Mouse (Mus musculus) midbrain, embryonic 11.5 days (tissue): ENCODE results near the gene Dus2. TPM values are rescaled to one million over a fixed set of nuclear protein-coding genes. Genes with fewer than 3 reads are reported as not detected.

Experiments used
- ATAC-seq: fragments of 200-750 bp; cut with Nextera tagmentation; 2 replicates; pipeline ENCODE4 v1.8.0; 2017; ENCODE audit warnings: moderate TSS enrichment, moderate library complexity; ENCODE audit not compliant: low FRiP score
- DNase-seq: peaks from one replicate; pipeline ENCODE4 v3.0.0; 2015; ENCODE audit warnings: low spot score; ENCODE audit errors: missing footprints
- H3K27ac ChIP-seq: fragments of 300-500 bp; sonication (generic); 2 replicates; pipeline ENCODE4 v1.5.1; 2014; ENCODE audit warnings: low read depth, low read length
- H3K27me3 ChIP-seq: fragments of 300-500 bp; sonication (generic); 2 replicates; pipeline ENCODE4 v1.6.1; 2014; ENCODE audit warnings: mild to moderate bottlenecking, low read length, moderate library complexity, mixed read lengths; ENCODE audit not compliant: control insufficient read depth, insufficient read depth
- H3K36me3 ChIP-seq: fragments of 300-500 bp; sonication (generic); 2 replicates; pipeline ENCODE4 v1.6.1; 2014; ENCODE audit warnings: mild to moderate bottlenecking, low read length, moderate library complexity, mixed read lengths; ENCODE audit not compliant: control insufficient read depth, insufficient read depth
- H3K4me1 ChIP-seq: fragments of 300-500 bp; sonication (generic); 2 replicates; pipeline ENCODE4 v1.6.1; 2014; ENCODE audit warnings: low read length; ENCODE audit not compliant: control insufficient read depth, insufficient read depth
- H3K4me2 ChIP-seq: fragments of 300-500 bp; sonication (generic); 2 replicates; pipeline ENCODE4 v1.6.1; 2014; ENCODE audit warnings: mild to moderate bottlenecking, moderate library complexity
- H3K4me3 ChIP-seq: fragments of 300-500 bp; sonication (generic); 2 replicates; pipeline ENCODE4 v1.5.1; 2014; ENCODE audit warnings: low read depth, low read length
- H3K9ac ChIP-seq: fragments of 300-500 bp; sonication (generic); 2 replicates; pipeline ENCODE4 v1.6.1; 2014; ENCODE audit warnings: low read length
- H3K9me3 ChIP-seq: fragments of 300-500 bp; sonication (generic); 2 replicates; pipeline ENCODE4 v1.6.1; 2016; ENCODE audit warnings: low read length; ENCODE audit not compliant: control insufficient read depth
- WGBS: fragments of 180-500 bp; shearing (Covaris S2); extraction: QIAGEN DNeasy Blood & Tissue Kit; methylation state at CpG from one replicate; pipeline ENCODE4 v1.1.7; 2014; 5-methylcytosine and 5-hydroxymethylcytosine counted together
- polyA plus RNA-seq: library from polyadenylated mRNA; unstranded; fragments of >200 nt; fragmentation: Nextera tagmentation; extraction: Ambion mirVana; gene quantifications from 2 replicates; pipeline ENCODE4 v1.2.1, GENCODE M21; 2014

Dus2 gene
- polyA plus RNA-seq, 1 experiment from 2014 or later, result 14.4 TPM

GRCm38 (mm10) chr8:106058731-106059612 lies 67.8 kb downstream of the Dus2 start, which contains the start of gene Nfatc3:
TSS of gene Nfatc3 (plus strand) at chr8:106058840.
- Histone ChIP-seq H3K4me2 (peak within 1 kb of the TSS; percentile 73), H3K9me3 (no peaks in the 10 kb centered on the region), H3K4me3 (peak within 1 kb of the TSS; percentile 86), H3K9ac (peak within 1 kb of the TSS; percentile 84), H3K27me3 (no peaks in the 10 kb centered on the region), H3K36me3 (no peaks in the 10 kb centered on the region), H3K4me1 (peaks cover 6% of the 10 kb centered on the region), H3K27ac (peak within 1 kb of the TSS; percentile 72)
- WGBS, result under 1% methylated on average over 48 of the region's 52 CpGs
- DNase-seq, result peak; percentile 99
- ATAC-seq, result peak; percentile 97

DNA sequence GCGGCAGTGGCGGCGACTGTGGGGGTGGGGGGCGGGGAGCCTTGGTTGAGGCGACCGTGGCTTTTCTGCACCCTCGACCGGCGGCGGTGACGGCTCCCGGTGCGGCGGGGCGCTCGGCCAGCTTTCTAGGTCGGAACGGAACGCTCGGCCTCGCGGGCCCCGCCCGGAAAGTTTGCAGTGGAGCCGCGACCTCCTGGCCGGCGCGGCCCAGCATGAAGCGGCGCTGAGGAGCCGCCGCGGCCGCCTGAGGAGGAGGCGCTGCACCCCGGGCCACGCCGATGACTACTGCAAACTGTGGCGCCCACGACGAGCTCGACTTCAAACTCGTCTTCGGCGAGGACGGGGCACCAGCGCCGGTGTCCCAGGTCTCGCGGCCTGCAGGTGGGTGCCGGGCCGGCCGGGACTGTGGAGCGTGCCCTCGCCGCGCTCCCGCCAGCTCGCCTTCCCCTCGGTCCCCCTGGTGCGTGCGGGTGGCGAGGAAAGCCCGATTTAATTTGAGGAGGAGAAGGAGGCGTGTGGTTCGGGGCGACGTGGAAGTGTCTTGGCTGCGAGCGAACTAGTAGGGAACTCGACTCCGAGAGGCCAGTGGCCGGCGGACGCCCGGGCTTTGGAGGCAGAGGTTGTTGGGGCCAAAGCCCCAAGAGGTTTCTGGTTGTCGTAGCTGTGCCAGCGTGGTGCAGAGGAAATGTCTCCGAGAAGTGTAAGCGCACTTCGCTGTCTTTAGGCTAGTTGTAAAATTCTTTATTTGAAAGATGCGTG lies 68.7 kb downstream of the Dus2 start:
- Histone ChIP-seq H3K4me1 (peaks cover 6% of the 10 kb centered on the region), H3K4me3 (peak overlapping the region; percentile 86), H3K9ac (peak overlapping the region; percentile 84), H3K27ac (peak overlapping the region; percentile 72), H3K4me2 (peak overlapping the region; percentile 56), H3K9me3 (no peaks in the 10 kb centered on the region), H3K27me3 (no peaks in the 10 kb centered on the region), H3K36me3 (no peaks in the 10 kb centered on the region)
- WGBS, result under 1% methylated on average over 79 of the region's 83 CpGs
- peak; percentile 96 for DNase-seq
- ATAC-seq, result peak; percentile 87

- H3K9me3 ChIP-seq, result no peaks in the 10 kb centered on the region
- no peaks in the 10 kb centered on the region for H3K36me3 ChIP-seq
- no peak overlapping the region for H3K27ac ChIP-seq
- no peaks in the 10 kb centered on the region for H3K27me3 ChIP-seq
- peaks cover 6% of the 10 kb centered on the region for H3K4me1 ChIP-seq
- H3K4me2 ChIP-seq, result peak overlapping the region; percentile 56
- H3K9ac ChIP-seq, result peak overlapping the region; percentile 84; the same call in 1 of the 2 replicates
- 8% methylated on average over 3 of the region's 3 CpGs for WGBS
- DNase-seq (no peak), ATAC-seq (no peak)
- H3K4me3 ChIP-seq, result peak overlapping the region; percentile 86
Observed at GRCm38 (mm10) chr8:106060521-106060920, 69.4 kb downstream of the Dus2 start.

- Histone ChIP-seq H3K9me3 (no peaks in the 10 kb centered on the region), H3K4me2 (peak overlapping the region; percentile 4; the same call in 1 of the 2 replicates), H3K4me3 (no peak overlapping the region), H3K9ac (no peak overlapping the region), H3K27ac (no peak overlapping the region), H3K4me1 (peaks cover 6% of the 10 kb centered on the region), H3K27me3 (no peaks in the 10 kb centered on the region), H3K36me3 (no peaks in the 10 kb centered on the region)
- ATAC-seq, result no peak
- 90% methylated on average over 6 of the region's 6 CpGs for whole genome bisulfite sequencing
- no peak for DNase-seq
Observed at GRCm38 (mm10) chr8:106061686-106062085, 70.5 kb downstream of the Dus2 start.

DNA sequence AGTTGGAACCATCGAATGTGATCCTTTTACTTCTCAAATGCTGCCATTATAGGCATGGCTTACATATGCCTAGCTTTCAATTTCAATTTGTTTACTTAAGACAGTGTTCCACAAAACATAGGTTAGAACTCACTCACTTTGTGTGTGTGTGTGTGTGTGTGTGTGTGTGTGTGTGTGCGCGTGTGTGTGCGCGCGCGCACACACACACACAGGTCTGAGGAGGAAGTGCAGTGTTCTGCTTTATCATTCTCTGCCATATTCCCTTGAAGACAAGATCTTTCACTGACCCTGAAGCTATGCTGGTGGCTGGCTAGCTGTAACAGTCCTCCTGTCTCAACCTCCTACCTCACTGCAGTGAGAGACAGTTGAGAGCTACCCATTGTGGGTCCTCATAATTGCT lies 71.9 kb downstream of the Dus2 start:
- Histone ChIP-seq H3K4me2 (no peak overlapping the region), H3K9me3 (no peaks in the 10 kb centered on the region), H3K27me3 (no peaks in the 10 kb centered on the region), H3K9ac (no peak overlapping the region), H3K36me3 (no peaks in the 10 kb centered on the region), H3K4me1 (peaks cover 6% of the 10 kb centered on the region), H3K27ac (no peak overlapping the region), H3K4me3 (no peak overlapping the region)
- ATAC-seq (no peak), DNase-seq (no peak)
- WGBS, result over 99% methylated on average over 7 of the region's 7 CpGs

DNA sequence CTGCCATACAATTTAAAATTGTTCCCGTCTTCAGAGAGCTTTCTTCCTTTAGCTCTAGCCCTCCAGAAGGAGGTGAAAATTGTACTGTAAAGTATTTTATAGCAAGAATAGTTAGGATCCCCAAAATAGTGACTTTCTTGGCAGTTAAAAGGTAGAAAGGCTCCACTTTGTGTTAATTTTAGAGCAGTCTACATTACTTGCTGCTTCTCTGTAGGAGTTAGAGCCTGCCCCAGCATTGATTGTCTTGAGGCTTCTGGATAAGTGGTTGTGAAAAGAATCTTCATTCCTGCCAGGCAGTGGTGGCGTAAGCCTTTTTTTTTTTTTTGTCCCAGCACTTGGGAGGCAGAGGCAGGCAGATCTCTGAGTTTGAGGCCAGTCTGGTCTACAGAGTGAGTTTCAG lies 75.6 kb downstream of the Dus2 start:
- DNase-seq (no peak), ATAC-seq (no peak)
- no peak overlapping the region for H3K4me3 ChIP-seq
- peaks cover under 1% of the 10 kb centered on the region; the same call in 1 of the 2 replicates for H3K4me1 ChIP-seq
- H3K27ac ChIP-seq, result no peak overlapping the region
- no peaks in the 10 kb centered on the region for H3K9me3 ChIP-seq
- no peaks in the 10 kb centered on the region for H3K27me3 ChIP-seq
- no peaks in the 10 kb centered on the region for H3K36me3 ChIP-seq
- H3K4me2 ChIP-seq, result no peak overlapping the region
- no peak overlapping the region for H3K9ac ChIP-seq
- WGBS, result 96% methylated on average over 2 of the region's 2 CpGs

GRCm38 (mm10) chr8:106069565-106069964 lies 78.4 kb downstream of the Dus2 start:
- Histone ChIP-seq H3K27me3 (no peaks in the 10 kb centered on the region), H3K9me3 (no peaks in the 10 kb centered on the region), H3K36me3 (no peaks in the 10 kb centered on the region), H3K9ac (no peak overlapping the region), H3K27ac (no peak overlapping the region), H3K4me1 (no peaks in the 10 kb centered on the region), H3K4me3 (no peak overlapping the region), H3K4me2 (no peak overlapping the region)
- ATAC-seq (no peak), DNase-seq (no peak)
- WGBS, result 81% methylated on average over 1 of the region's 1 CpGs

- H3K9ac ChIP-seq, result no peak overlapping the region
- H3K4me2 ChIP-seq, result no peak overlapping the region
- no peaks in the 10 kb centered on the region for H3K9me3 ChIP-seq
- H3K27me3 ChIP-seq, result no peaks in the 10 kb centered on the region
- DNase-seq, result peak; percentile 56
- no peak overlapping the region for H3K27ac ChIP-seq
- H3K4me3 ChIP-seq, result no peak overlapping the region
- no peak for ATAC-seq
- no peaks in the 10 kb centered on the region for H3K36me3 ChIP-seq
- no peaks in the 10 kb centered on the region for H3K4me1 ChIP-seq
Observed at GRCm38 (mm10) chr8:106072113-106072512, 81.0 kb downstream of the Dus2 start.

GRCm38 (mm10) chr8:106074236-106074635 lies 83.1 kb downstream of the Dus2 start:
- H3K4me2 ChIP-seq, result no peak overlapping the region
- DNase-seq (no peak), ATAC-seq (no peak)
- peaks cover 4% of the 10 kb centered on the region; the same call in 1 of the 2 replicates for H3K36me3 ChIP-seq
- H3K4me3 ChIP-seq, result no peak overlapping the region
- no peaks in the 10 kb centered on the region for H3K4me1 ChIP-seq
- no peak overlapping the region for H3K27ac ChIP-seq
- no peak overlapping the region for H3K9ac ChIP-seq
- H3K9me3 ChIP-seq, result no peaks in the 10 kb centered on the region; the same call in 1 of the 2 replicates
- H3K27me3 ChIP-seq, result no peaks in the 10 kb centered on the region
